Mouse (Mus musculus): Measurements from ENCODE around the gene Slc25a22. TPM values are rescaled to one million over a fixed set of nuclear protein-coding genes. Genes with fewer than 3 reads are reported as not detected.

The Slc25a22 gene
- polyA plus RNA-seq, 1 experiment from 2014 or later = 24.5 TPM

Other genes starting within 250 kb of the Slc25a22 start
- 48.5 and 48.8 TPM in 2 replicates for gene Hras, start 243.9 kb downstream of the Slc25a22 start, polyA plus RNA-seq (2015; fragmentation: Nextera tagmentation; extraction: Ambion mirVana)
- 8.6 and 8.9 TPM in 2 replicates for gene Lrrc56, start 243.7 kb downstream of the Slc25a22 start, polyA plus RNA-seq (2015; fragmentation: Nextera tagmentation; extraction: Ambion mirVana)
- gene Lmntd2, start 223.8 kb downstream of the Slc25a22 start, polyA plus RNA-seq (2015; fragmentation: Nextera tagmentation; extraction: Ambion mirVana) = 1.3 and 1.4 TPM in 2 replicates
- gene Rassf7, start 222.0 kb downstream of the Slc25a22 start, polyA plus RNA-seq (2015; fragmentation: Nextera tagmentation; extraction: Ambion mirVana) = 69.4 and 86.6 TPM in 2 replicates
- gene Phrf1, start 209.1 kb downstream of the Slc25a22 start, polyA plus RNA-seq (2015; fragmentation: Nextera tagmentation; extraction: Ambion mirVana) = 72.3 and 77.2 TPM in 2 replicates
- gene Irf7, start 171.4 kb downstream of the Slc25a22 start, polyA plus RNA-seq (2015; fragmentation: Nextera tagmentation; extraction: Ambion mirVana) = 3.4 and 4.8 TPM in 2 replicates
- 0.15 and 0.35 TPM in 2 replicates for gene Cdhr5, start 161.1 kb downstream of the Slc25a22 start, polyA plus RNA-seq (2015; fragmentation: Nextera tagmentation; extraction: Ambion mirVana)
- gene Sct, start 158.8 kb downstream of the Slc25a22 start, polyA plus RNA-seq (2015; fragmentation: Nextera tagmentation; extraction: Ambion mirVana) = 2.0 and 2.6 TPM in 2 replicates
- gene Drd4, start 145.9 kb downstream of the Slc25a22 start, polyA plus RNA-seq (2015; fragmentation: Nextera tagmentation; extraction: Ambion mirVana) = 0.11 and 0.43 TPM in 2 replicates
- 52.7 and 53.6 TPM in 2 replicates for gene Deaf1, start 110.2 kb downstream of the Slc25a22 start, polyA plus RNA-seq (2015; fragmentation: Nextera tagmentation; extraction: Ambion mirVana)
- 45.1 and 50.2 TPM in 2 replicates for gene Tmem80, start 110.2 kb downstream of the Slc25a22 start, polyA plus RNA-seq (2015; fragmentation: Nextera tagmentation; extraction: Ambion mirVana)
- gene Eps8l2, start 99.0 kb downstream of the Slc25a22 start, polyA plus RNA-seq (2015; fragmentation: Nextera tagmentation; extraction: Ambion mirVana) = 37.4 and 42.6 TPM in 2 replicates
- gene Taldo1, start 45.7 kb downstream of the Slc25a22 start, polyA plus RNA-seq (2015; fragmentation: Nextera tagmentation; extraction: Ambion mirVana) = 279 and 283 TPM in 2 replicates
- 54.0 and 57.0 TPM in 2 replicates for gene Gatd1, start 23.8 kb downstream of the Slc25a22 start, polyA plus RNA-seq (2015; fragmentation: Nextera tagmentation; extraction: Ambion mirVana)
- gene Cend1, start 8.4 kb downstream of the Slc25a22 start, polyA plus RNA-seq (2015; fragmentation: Nextera tagmentation; extraction: Ambion mirVana) = 0.79 TPM in 2 replicates
- gene Pidd1, start 6.1 kb upstream of the Slc25a22 start, polyA plus RNA-seq (2015; fragmentation: Nextera tagmentation; extraction: Ambion mirVana) = 14.4 and 15.4 TPM in 2 replicates
- 1,124 and 1,266 TPM in 2 replicates for gene Rplp2, start 9.5 kb upstream of the Slc25a22 start, polyA plus RNA-seq (2015; fragmentation: Nextera tagmentation; extraction: Ambion mirVana)
- gene Pnpla2, start 17.3 kb upstream of the Slc25a22 start, polyA plus RNA-seq (2015; fragmentation: Nextera tagmentation; extraction: Ambion mirVana) = 42.9 and 46.2 TPM in 2 replicates
- 39.3 and 42.0 TPM in 2 replicates for gene Cracr2b, start 23.2 kb upstream of the Slc25a22 start, polyA plus RNA-seq (2015; fragmentation: Nextera tagmentation; extraction: Ambion mirVana)
- gene Cd151, start 29.5 kb upstream of the Slc25a22 start, polyA plus RNA-seq (2015; fragmentation: Nextera tagmentation; extraction: Ambion mirVana) = 36.4 and 39.3 TPM in 2 replicates
- gene Polr2l, start 37.2 kb upstream of the Slc25a22 start, polyA plus RNA-seq (2015; fragmentation: Nextera tagmentation; extraction: Ambion mirVana) = 59.9 and 61.3 TPM in 2 replicates
- gene Tspan4, start 37.3 kb upstream of the Slc25a22 start, polyA plus RNA-seq (2015; fragmentation: Nextera tagmentation; extraction: Ambion mirVana) = 88.3 and 91.2 TPM in 2 replicates
- gene Chid1, start 102.0 kb upstream of the Slc25a22 start, polyA plus RNA-seq (2015; fragmentation: Nextera tagmentation; extraction: Ambion mirVana) = 41.8 and 41.9 TPM in 2 replicates
- 68.3 and 69.1 TPM in 2 replicates for gene Ap2a2, start 124.3 kb upstream of the Slc25a22 start, polyA plus RNA-seq (2015; fragmentation: Nextera tagmentation; extraction: Ambion mirVana)
- gene Muc6, start 217.4 kb upstream of the Slc25a22 start, polyA plus RNA-seq (2015; fragmentation: Nextera tagmentation; extraction: Ambion mirVana) = 0.13 and 0.21 TPM in 2 replicates

All from lung, embryonic 16.5 days (tissue).